Mouse (Mus musculus) frontal cortex, postnatal 14 days (tissue): ENCODE results near the gene Tas2r130.
"Not testable (repeated sequence)": the region's sequence is repeated elsewhere in the genome, so short reads cannot be mapped to it uniquely, and the experiment has no call there.

ENCODE experiments used
- DNase-seq, 2 experiments: peaks; one replicate each; pipeline ENCODE4 v3.0.0; 2022; ENCODE audit warnings: low spot score in 2 of 2

Gene Tas2r130

DNA sequence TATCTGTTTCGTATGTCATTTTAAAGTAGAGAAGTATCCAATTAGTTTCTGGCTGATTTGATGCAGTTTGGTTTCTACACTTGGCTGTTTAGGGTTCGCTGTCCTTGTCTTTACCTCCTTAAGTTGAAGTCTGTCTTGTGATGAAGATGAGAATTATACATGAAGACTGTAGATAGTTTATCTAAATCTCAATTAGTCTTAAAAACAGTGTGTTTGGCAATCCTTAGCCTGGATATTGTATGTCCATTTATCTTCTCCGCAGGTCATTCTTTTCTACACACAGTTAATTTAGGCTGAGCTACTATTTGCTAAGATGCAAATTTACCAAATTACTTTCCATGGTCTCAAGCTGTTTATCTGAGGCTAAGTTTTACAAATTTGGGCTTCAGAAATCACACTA lies at the start of gene Tas2r130:
Gene Tas2r130, minus strand, starts transcription at position 101 of the 400 bp plus-strand sequence.
- no peak for DNase-seq

DNA sequence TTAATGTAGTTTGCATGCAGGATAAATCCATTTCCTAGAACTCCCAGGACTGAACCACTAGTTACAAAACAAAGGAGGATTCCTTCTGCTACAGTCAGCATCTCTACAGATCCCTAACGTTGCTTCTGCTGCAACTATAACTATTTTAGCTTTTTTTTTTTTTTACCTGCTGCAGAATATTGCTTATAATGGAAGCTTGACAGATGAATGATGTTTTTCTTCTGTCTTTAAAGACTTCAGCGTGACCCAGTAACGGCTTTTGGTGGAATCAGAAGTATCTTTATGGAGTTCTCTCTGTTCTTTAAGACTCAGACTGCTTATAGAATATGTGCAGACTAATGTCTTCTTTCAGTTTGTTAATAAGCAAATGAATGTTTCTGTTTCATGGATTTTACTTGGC lies 48.1 kb upstream of the Tas2r130 start, which contains the start of gene Tas2r106:
Gene Tas2r106, minus strand, starts transcription at position 101 of the 400 bp plus-strand sequence.
- no peak for DNase-seq

GRCm38 (mm10) chr6:131660049-131660448 lies 29.3 kb upstream of the Tas2r130 start, which contains the start of gene Tas2r107:
Gene Tas2r107, minus strand, starts transcription at chr6:131660149.
- no peak for DNase-seq

DNA sequence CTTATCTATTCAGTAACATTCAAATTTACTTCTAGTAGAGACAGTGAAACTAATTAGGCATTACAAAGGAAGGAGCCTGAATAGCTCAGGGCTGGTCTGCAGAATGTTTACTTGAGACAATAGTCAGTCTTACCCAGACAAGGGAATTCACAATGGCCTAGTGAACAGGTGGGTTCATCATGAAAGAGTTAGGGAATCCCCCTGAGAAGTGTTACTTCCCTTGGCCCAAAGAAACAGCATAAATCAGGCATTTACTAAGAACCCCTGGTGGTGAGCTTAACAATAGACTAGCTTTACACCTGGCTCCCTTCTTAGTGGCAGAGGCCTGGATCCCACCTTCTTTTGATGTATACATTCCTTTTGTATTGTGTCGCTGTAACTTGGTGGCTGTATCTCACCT lies 20.8 kb downstream of the Tas2r130 start:
- not testable (repeated sequence) for DNase-seq

DNA sequence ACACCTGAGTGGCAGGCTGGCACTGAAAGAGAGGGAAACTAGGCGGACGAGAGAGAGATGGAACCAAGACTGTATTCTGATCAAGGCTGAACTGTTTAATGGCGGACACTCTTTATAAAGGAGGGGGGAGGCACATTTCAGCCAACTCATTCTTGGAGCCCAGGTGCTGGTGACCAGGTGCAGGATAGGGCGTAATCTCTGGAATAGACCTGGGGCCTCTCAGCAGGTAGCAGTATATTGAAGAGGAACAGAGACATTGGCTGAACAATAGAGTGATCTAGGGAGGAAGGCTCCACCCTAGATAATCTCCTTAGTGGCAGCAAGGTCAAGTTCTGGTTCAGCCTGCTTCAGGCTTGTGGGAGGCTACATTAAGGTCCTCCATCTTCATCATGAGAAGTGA lies 25.9 kb downstream of the Tas2r130 start:
- DNase-seq: no peak
